In genomic region chr1:183299161-183299560, GRCm38 (mm10) we compare ENCODE assay signal across 8 mouse cellular contexts. TPM values are rescaled to one million over a fixed set of nuclear protein-coding genes. Genes with fewer than 3 reads are reported as not detected.
DNase-seq lines count a peak whose midpoint lies in the region; ATAC-seq lines count a peak whose summit lies in the region.

No protein-coding gene starts in this region.

- no peaks in the 10 kb centered on the region for H3K36me3 ChIP-seq in heart, embryonic 11.5 days (ENCODE audit: control insufficient read depth, insufficient read depth, low read length)
- no peaks in the 10 kb centered on the region for H3K36me3 ChIP-seq in embryonic facial prominence, embryonic 11.5 days (replicated peaks; ENCODE audit: control insufficient read depth, insufficient read depth, low read depth, low read length)
- H3K36me3 ChIP-seq in limb, embryonic 10.5 days, result no peaks in the 10 kb centered on the region

- H3K4me3 ChIP-seq in heart, embryonic 11.5 days (ENCODE audit: low read depth, low read length), result no peak overlapping the region
- no peak overlapping the region for H3K4me3 ChIP-seq in embryonic facial prominence, embryonic 11.5 days (ENCODE audit: low read depth, low read length)
- no peak overlapping the region for H3K4me3 ChIP-seq in limb, embryonic 10.5 days

- H3K4me2 ChIP-seq in heart, embryonic 11.5 days, result no peak overlapping the region
- H3K4me2 ChIP-seq in embryonic facial prominence, embryonic 11.5 days (ENCODE audit: low read depth, low read length), result no peak overlapping the region

- DNase-seq in heart, adult 18-20 months, result peak; percentile 93 to 98
- peak; percentile 89 for DNase-seq in adrenal gland, adult 8-10 months
- peak; percentile 94 for DNase-seq in embryonic facial prominence, embryonic 11.5 days (ENCODE audit: low spot score)
- DNase-seq in induced T-regulatory cell, adult 2 months (ENCODE audit: low read depth), result peak; percentile 97
- peak; percentile 100 for DNase-seq in limb, embryonic 10.5 days (ENCODE audit: low spot score)
- peak; percentile 95 for DNase-seq in right cerebral cortex, adult 18-20 months
- peak; percentile 100 for DNase-seq in urinary bladder, postnatal 10 days (ENCODE audit: low spot score)

- H3K9ac ChIP-seq in heart, embryonic 11.5 days (ENCODE audit: low read depth, low read length), result no peak overlapping the region
- no peak overlapping the region for H3K9ac ChIP-seq in embryonic facial prominence, embryonic 11.5 days (replicated peaks; ENCODE audit: low read length)

- H3K27me3 ChIP-seq in heart, embryonic 11.5 days (ENCODE audit: control insufficient read depth, insufficient read depth, low read length), result no peaks in the 10 kb centered on the region
- no peaks in the 10 kb centered on the region for H3K27me3 ChIP-seq in embryonic facial prominence, embryonic 11.5 days (ENCODE audit: control insufficient read depth, insufficient read depth, low read length)
- H3K27me3 ChIP-seq in limb, embryonic 10.5 days (ENCODE audit: low read depth, poor library complexity, severe bottlenecking), result no peaks in the 10 kb centered on the region

- no peaks in the 10 kb centered on the region for H3K4me1 ChIP-seq in heart, embryonic 11.5 days (ENCODE audit: control insufficient read depth, insufficient read depth, low read length)
- H3K4me1 ChIP-seq in embryonic facial prominence, embryonic 11.5 days (ENCODE audit: control insufficient read depth, insufficient read depth, low read length), result no peaks in the 10 kb centered on the region
- H3K4me1 ChIP-seq in limb, embryonic 10.5 days, result no peaks in the 10 kb centered on the region

- 83% methylated on average over 6 of the region's 6 CpGs for WGBS in heart, embryonic 11.5 days (ENCODE audit: insufficient replicate concordance)
- 87% methylated on average over 6 of the region's 6 CpGs for WGBS in embryonic facial prominence, embryonic 11.5 days
- 88% methylated on average over 6 of the region's 6 CpGs for WGBS in limb, embryonic 10.5 days

- no peak for ATAC-seq in heart, embryonic 11.5 days (replicated peaks; ENCODE audit: insufficient number of reproducible peaks, low FRiP score, low TSS enrichment)
- ATAC-seq in embryonic facial prominence, embryonic 11.5 days (replicated peaks; ENCODE audit: insufficient number of reproducible peaks, low FRiP score, low TSS enrichment, low read depth), result no peak

- no peaks in the 10 kb centered on the region for H3K9me3 ChIP-seq in heart, embryonic 11.5 days (replicated peaks; ENCODE audit: control insufficient read depth, low read length)
- no peaks in the 10 kb centered on the region for H3K9me3 ChIP-seq in embryonic facial prominence, embryonic 11.5 days (replicated peaks; ENCODE audit: control insufficient read depth, low read length)
- no peaks in the 10 kb centered on the region for H3K9me3 ChIP-seq in limb, embryonic 10.5 days (replicated peaks)

- H3K27ac ChIP-seq in heart, embryonic 11.5 days (ENCODE audit: low read depth, low read length), result no peak overlapping the region
- H3K27ac ChIP-seq in embryonic facial prominence, embryonic 11.5 days (replicated peaks; ENCODE audit: low read depth, low read length), result no peak overlapping the region
- H3K27ac ChIP-seq in limb, embryonic 10.5 days, result no peak overlapping the region

RNA-seq across cellular contexts. Expression of gene Brox, which starts 2.1 kb away (rescaled TPM):
- total RNA-seq in heart, adult 18-20 months (2021), result 10 to 100 TPM; 29.4 to 31.9 TPM
- polyA plus RNA-seq in heart, embryonic 11.5 days (2014; fragmentation: Nextera tagmentation; extraction: Ambion mirVana), result 43.1 and 45.3 TPM in 2 replicates
- total RNA-seq in adrenal gland, adult 8-10 months (2022), result 10 to 100 TPM; 49.1 to 70.6 (median 60.9) TPM
- polyA plus RNA-seq in embryonic facial prominence, embryonic 11.5 days (2014; fragmentation: Nextera tagmentation; extraction: Ambion mirVana), result 51.8 and 57.2 TPM in 2 replicates
- 29.8 and 35.1 TPM in 2 replicates for polyA plus RNA-seq in limb, embryonic 10.5 days (2016; fragmentation: Nextera tagmentation; extraction: Ambion mirVana)

RNA-seq across cellular contexts. Expression of gene Aida, which starts 2.8 kb away (rescaled TPM):
- total RNA-seq in heart, adult 18-20 months (2021), result 10 to 100 TPM; 28.4 to 29.0 TPM
- polyA plus RNA-seq in heart, embryonic 11.5 days (2014; fragmentation: Nextera tagmentation; extraction: Ambion mirVana), result 16.0 and 21.7 TPM in 2 replicates
- total RNA-seq in adrenal gland, adult 8-10 months (2022), result 10 to 100 TPM; 50.2 to 55.9 (median 54.4) TPM
- 33.7 and 40.9 TPM in 2 replicates for polyA plus RNA-seq in embryonic facial prominence, embryonic 11.5 days (2014; fragmentation: Nextera tagmentation; extraction: Ambion mirVana)
- polyA plus RNA-seq in limb, embryonic 10.5 days (2016; fragmentation: Nextera tagmentation; extraction: Ambion mirVana), result 45.1 and 45.7 TPM in 2 replicates
